Mouse (Mus musculus): ENCODE data around the gene Wbp4.
A peak's percentile ranks its signal among the peaks of the same experiment; 100 is the strongest.

The Wbp4 gene

GRCm38 (mm10) chr14:79507846-79508245 is 26.5 kb upstream of the Wbp4 start:
- DNase-seq (ENCODE audit: low spot score in 2 of 2): no peak

- DNase-seq (ENCODE audit: low spot score in 2 of 2): no peak
Observed at GRCm38 (mm10) chr14:79506207-79506606, 24.9 kb upstream of the Wbp4 start.

GRCm38 (mm10) chr14:79504246-79505006 is 23.1 kb upstream of the Wbp4 start:
- DNase-seq (ENCODE audit: low spot score in 2 of 2): no peak

- no peak for DNase-seq (ENCODE audit: low spot score in 2 of 2)
Observed at GRCm38 (mm10) chr14:79503371-79504075, 22.2 kb upstream of the Wbp4 start.

- DNase-seq (ENCODE audit: low spot score in 2 of 2): no peak
Observed at GRCm38 (mm10) chr14:79500756-79501155, 19.4 kb upstream of the Wbp4 start.

- DNase-seq (ENCODE audit: low spot score in 2 of 2): no peak
Observed at GRCm38 (mm10) chr14:79499326-79499725, 18.0 kb upstream of the Wbp4 start.

GRCm38 (mm10) chr14:79494349-79494748 is 13.0 kb upstream of the Wbp4 start:
- DNase-seq (ENCODE audit: low spot score in 2 of 2): no peak

GRCm38 (mm10) chr14:79490246-79490645 is 8.9 kb upstream of the Wbp4 start:
- DNase-seq (ENCODE audit: low spot score in 2 of 2): no peak

- DNase-seq (ENCODE audit: low spot score in 2 of 2): no peak
Observed at GRCm38 (mm10) chr14:79489150-79489549, 7.8 kb upstream of the Wbp4 start.

- DNase-seq (ENCODE audit: low spot score in 2 of 2): no peak
Observed at GRCm38 (mm10) chr14:79488531-79488930, 7.2 kb upstream of the Wbp4 start.

- DNase-seq (ENCODE audit: low spot score in 2 of 2): no peak
Observed at GRCm38 (mm10) chr14:79486993-79487731, 5.8 kb upstream of the Wbp4 start.

GRCm38 (mm10) chr14:79486617-79486992 is 5.3 kb upstream of the Wbp4 start:
- no peak for DNase-seq (ENCODE audit: low spot score in 2 of 2)

- DNase-seq (ENCODE audit: low spot score in 2 of 2): no peak
Observed at GRCm38 (mm10) chr14:79483611-79484120, 2.3 kb upstream of the Wbp4 start.

GRCm38 (mm10) chr14:79482747-79483355 is 1.5 kb upstream of the Wbp4 start:
- DNase-seq (ENCODE audit: low spot score in 2 of 2): no peak

GRCm38 (mm10) chr14:79482251-79482661 is 936 bp upstream of the Wbp4 start:
- no peak for DNase-seq (ENCODE audit: low spot score in 2 of 2)

- peak; percentile 91 to 95 for DNase-seq (ENCODE audit: low spot score in 2 of 2)
Observed at GRCm38 (mm10) chr14:79480624-79481338, 539 bp downstream of the Wbp4 start, which contains the start of gene Elf1. Gene Elf1 (plus strand): TSS chr14:79481194.

GRCm38 (mm10) chr14:79473384-79473783 is 7.9 kb downstream of the Wbp4 start:
- no peak for DNase-seq (ENCODE audit: low spot score in 2 of 2)

- DNase-seq (ENCODE audit: low spot score in 2 of 2): peak in 1 of 2 experiments; percentile 59
Observed at GRCm38 (mm10) chr14:79467621-79468020, 13.7 kb downstream of the Wbp4 start.

GRCm38 (mm10) chr14:79465623-79466022 is 15.7 kb downstream of the Wbp4 start:
- DNase-seq (ENCODE audit: low spot score in 2 of 2): no peak

- DNase-seq (ENCODE audit: low spot score in 2 of 2): no peak
Observed at GRCm38 (mm10) chr14:79460988-79461387, 20.3 kb downstream of the Wbp4 start.

GRCm38 (mm10) chr14:79460401-79460800 is 20.9 kb downstream of the Wbp4 start:
- DNase-seq (ENCODE audit: low spot score in 2 of 2): no peak
